Mouse (Mus musculus): Measurements from ENCODE around the gene Thada. TPM values are rescaled to one million over a fixed set of nuclear protein-coding genes. Genes with fewer than 3 reads are reported as not detected.

Gene Thada
- 10.9 and 13.8 TPM in 2 replicates for polyA plus RNA-seq (2014; fragmentation: Nextera tagmentation; extraction: Ambion mirVana)

- no peaks in the 10 kb centered on the region; the same call in 1 of the 2 replicates for H3K36me3 ChIP-seq (ENCODE audit: control insufficient read depth, insufficient read depth, low read length)
- peak within 1 kb of the TSS; percentile 88 for H3K9ac ChIP-seq (ENCODE audit: low read length)
- no peaks in the 10 kb centered on the region for H3K27me3 ChIP-seq (ENCODE audit: control insufficient read depth, insufficient read depth, low read length)
- WGBS, result under 1% methylated on average over 67 of the region's 67 CpGs
- peak within 1 kb of the TSS; percentile 76 for H3K27ac ChIP-seq (ENCODE audit: low read depth, low read length)
- DNase-seq (ENCODE audit: low spot score) (peak; percentile 98), ATAC-seq (replicated peaks; ENCODE audit: low FRiP score) (peak; percentile 99)
- no peaks in the 10 kb centered on the region; the same call in 1 of the 2 replicates for H3K4me1 ChIP-seq (replicated peaks; ENCODE audit: control insufficient read depth, insufficient read depth, low read length)
- peak within 1 kb of the TSS; percentile 83 for H3K4me3 ChIP-seq (ENCODE audit: low read depth, low read length)
- H3K9me3 ChIP-seq (ENCODE audit: control insufficient read depth, low read length), result no peaks in the 10 kb centered on the region
- peak within 1 kb of the TSS; percentile 92 for H3K4me2 ChIP-seq (ENCODE audit: low read depth, low read length, severe bottlenecking)
These were observed at the start of gene Thada for GRCm38 (mm10) chr17:84465753-84466608. Thada (minus strand) TSS chr17:84466205.

- DNase-seq (ENCODE audit: low spot score), result no peak
- Histone ChIP-seq H3K27ac (ENCODE audit: low read depth, low read length) (no peak overlapping the region), H3K4me2 (ENCODE audit: low read depth, low read length, severe bottlenecking) (peak overlapping the region; percentile 90), H3K4me3 (ENCODE audit: low read depth, low read length) (peak overlapping the region; percentile 69), H3K27me3 (ENCODE audit: control insufficient read depth, insufficient read depth, low read length) (0 out of 2 replicates have a peak, but pooled peaks cover 2% of the 10 kb centered on the region), H3K36me3 (ENCODE audit: control insufficient read depth, insufficient read depth, low read length) (no peaks in the 10 kb centered on the region), H3K4me1 (replicated peaks; ENCODE audit: control insufficient read depth, insufficient read depth, low read length) (peaks cover 3% of the 10 kb centered on the region; the same call in 1 of the 2 replicates), H3K9ac (ENCODE audit: low read length) (peak overlapping the region; percentile 72), H3K9me3 (ENCODE audit: control insufficient read depth, low read length) (no peaks in the 10 kb centered on the region)
- WGBS, result 32% methylated on average over 4 of the region's 4 CpGs
- ATAC-seq (replicated peaks; ENCODE audit: low FRiP score), result peak; percentile 13; the same call in 1 of the 2 replicates
These were observed 46.6 kb upstream of the Thada start for GRCm38 (mm10) chr17:84512516-84513085.

DNA sequence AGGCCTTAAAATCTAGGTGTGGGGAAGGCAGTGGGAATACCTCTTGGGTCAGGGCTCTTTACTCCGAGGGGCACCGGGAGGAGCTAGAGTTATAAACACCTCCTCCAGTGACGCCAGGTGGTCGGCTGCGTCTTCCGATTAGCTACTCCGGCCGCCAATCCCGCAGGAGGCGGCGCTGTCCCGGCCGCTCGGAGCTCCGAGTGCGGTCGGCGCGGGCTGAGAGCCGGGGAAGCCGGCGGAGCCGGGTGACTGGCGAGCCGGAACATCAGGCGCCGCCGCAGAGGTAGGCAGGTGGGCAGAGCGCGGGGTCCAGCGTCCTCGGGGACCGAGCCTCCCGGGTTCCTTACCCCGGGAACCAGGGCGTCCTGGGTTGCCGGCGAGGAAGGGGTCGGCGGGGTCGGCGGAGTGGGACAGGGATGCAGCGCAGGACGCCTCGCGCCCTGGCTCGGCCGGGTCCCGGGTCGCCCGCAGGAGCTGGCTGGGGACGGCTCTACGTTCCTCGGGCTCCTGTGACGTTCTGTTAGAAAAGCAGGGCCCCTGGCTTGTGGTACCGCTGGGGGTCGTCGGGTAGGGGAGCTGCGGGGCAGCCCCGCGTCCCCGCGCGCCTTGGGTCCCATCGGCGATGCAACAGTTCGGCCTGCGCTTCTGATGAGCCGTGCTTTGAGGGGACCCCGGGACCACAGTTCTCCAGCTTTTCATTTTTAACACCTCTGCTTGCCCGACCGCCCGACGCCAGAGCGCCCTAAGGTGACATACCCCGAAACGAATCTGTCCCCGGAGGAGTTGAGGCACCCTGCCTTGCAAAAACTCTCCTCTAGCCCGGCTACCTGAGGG is 45.9 kb upstream of the Thada start, which contains the start of gene Plekhh2:
Gene Plekhh2 (plus strand): TSS at position 214 of the 834 bp plus-strand sequence.
- peak; percentile 91 for ATAC-seq (replicated peaks; ENCODE audit: low FRiP score)
- Histone ChIP-seq H3K4me3 (ENCODE audit: low read depth, low read length) (peak within 1 kb of the TSS; percentile 69), H3K9ac (ENCODE audit: low read length) (peak within 1 kb of the TSS; percentile 72), H3K4me1 (replicated peaks; ENCODE audit: control insufficient read depth, insufficient read depth, low read length) (peaks cover 3% of the 10 kb centered on the region; the same call in 1 of the 2 replicates), H3K4me2 (ENCODE audit: low read depth, low read length, severe bottlenecking) (peak within 1 kb of the TSS; percentile 90), H3K9me3 (ENCODE audit: control insufficient read depth, low read length) (no peaks in the 10 kb centered on the region), H3K36me3 (ENCODE audit: control insufficient read depth, insufficient read depth, low read length) (no peaks in the 10 kb centered on the region), H3K27me3 (ENCODE audit: control insufficient read depth, insufficient read depth, low read length) (0 out of 2 replicates have a peak, but pooled peaks cover 2% of the 10 kb centered on the region), H3K27ac (ENCODE audit: low read depth, low read length) (no peak within 1 kb of the TSS)
- DNase-seq (ENCODE audit: low spot score), result peak; percentile 92
- WGBS, result under 1% methylated on average over 64 of the region's 79 CpGs

DNA sequence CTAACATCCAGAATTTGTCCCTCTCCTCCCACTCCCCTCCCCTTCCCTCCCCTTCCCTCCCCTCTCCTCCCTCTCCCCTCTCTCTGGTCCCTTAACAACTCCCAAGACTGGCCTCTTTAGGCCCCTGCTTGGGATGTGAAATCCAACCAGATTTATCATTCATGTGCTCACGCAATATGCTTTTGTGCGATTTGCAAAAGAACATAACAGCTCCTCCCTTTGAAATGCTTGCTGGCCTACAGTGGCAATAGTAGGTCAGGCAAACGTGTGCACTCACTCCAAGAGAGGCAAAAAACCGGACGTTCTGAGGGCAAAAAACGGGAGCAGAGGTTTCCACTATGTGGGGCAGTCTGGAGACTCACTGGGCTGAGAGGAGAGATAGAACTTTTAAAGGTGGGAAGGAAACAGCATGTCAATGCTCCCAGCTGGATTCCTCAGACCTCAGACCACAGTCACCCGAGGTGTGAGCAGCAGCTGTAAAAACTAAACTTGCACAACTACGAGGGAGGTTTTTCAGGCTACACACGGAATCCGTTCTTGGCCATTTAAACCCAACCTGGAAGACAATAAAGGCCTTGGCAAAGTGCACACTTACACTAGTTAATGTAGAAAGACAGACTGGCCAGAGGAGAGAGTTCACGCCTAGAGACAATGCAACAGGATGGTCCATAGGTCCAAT is 45.1 kb upstream of the Thada start:
- no peaks in the 10 kb centered on the region for H3K36me3 ChIP-seq (ENCODE audit: control insufficient read depth, insufficient read depth, low read length)
- WGBS, result 29% methylated on average over 11 of the region's 11 CpGs
- H3K9ac ChIP-seq (ENCODE audit: low read length), result no peak overlapping the region
- peaks cover 3% of the 10 kb centered on the region; the same call in 1 of the 2 replicates for H3K4me1 ChIP-seq (replicated peaks; ENCODE audit: control insufficient read depth, insufficient read depth, low read length)
- DNase-seq (ENCODE audit: low spot score) (no peak), ATAC-seq (replicated peaks; ENCODE audit: low FRiP score) (no peak)
- H3K9me3 ChIP-seq (ENCODE audit: control insufficient read depth, low read length), result no peaks in the 10 kb centered on the region
- peak overlapping the region; percentile 90 for H3K4me2 ChIP-seq (ENCODE audit: low read depth, low read length, severe bottlenecking)
- peak overlapping the region; percentile 69 for H3K4me3 ChIP-seq (ENCODE audit: low read depth, low read length)
- no peak overlapping the region for H3K27ac ChIP-seq (ENCODE audit: low read depth, low read length)
- 0 out of 2 replicates have a peak, but pooled peaks cover 2% of the 10 kb centered on the region for H3K27me3 ChIP-seq (ENCODE audit: control insufficient read depth, insufficient read depth, low read length)

- ATAC-seq (replicated peaks; ENCODE audit: low FRiP score), result no peak
- H3K27ac ChIP-seq (ENCODE audit: low read depth, low read length), result no peak overlapping the region
- peaks cover 3% of the 10 kb centered on the region; the same call in 1 of the 2 replicates for H3K4me1 ChIP-seq (replicated peaks; ENCODE audit: control insufficient read depth, insufficient read depth, low read length)
- no peaks in the 10 kb centered on the region for H3K9me3 ChIP-seq (ENCODE audit: control insufficient read depth, low read length)
- no peak overlapping the region for H3K9ac ChIP-seq (ENCODE audit: low read length)
- WGBS, result 76% methylated on average over 5 of the region's 5 CpGs
- 0 out of 2 replicates have a peak, but pooled peaks cover 2% of the 10 kb centered on the region for H3K27me3 ChIP-seq (ENCODE audit: control insufficient read depth, insufficient read depth, low read length)
- no peak overlapping the region for H3K4me2 ChIP-seq (ENCODE audit: low read depth, low read length, severe bottlenecking)
- H3K4me3 ChIP-seq (ENCODE audit: low read depth, low read length), result no peak overlapping the region
- H3K36me3 ChIP-seq (ENCODE audit: control insufficient read depth, insufficient read depth, low read length), result no peaks in the 10 kb centered on the region
- no peak for DNase-seq (ENCODE audit: low spot score)
These were observed 44.4 kb upstream of the Thada start for GRCm38 (mm10) chr17:84510355-84510754.

- Histone ChIP-seq H3K4me2 (ENCODE audit: low read depth, low read length, severe bottlenecking) (no peak overlapping the region), H3K27ac (ENCODE audit: low read depth, low read length) (no peak overlapping the region), H3K36me3 (ENCODE audit: control insufficient read depth, insufficient read depth, low read length) (no peaks in the 10 kb centered on the region), H3K9ac (ENCODE audit: low read length) (no peak overlapping the region), H3K4me3 (ENCODE audit: low read depth, low read length) (no peak overlapping the region), H3K27me3 (ENCODE audit: control insufficient read depth, insufficient read depth, low read length) (0 out of 2 replicates have a peak, but pooled peaks cover 2% of the 10 kb centered on the region), H3K9me3 (ENCODE audit: control insufficient read depth, low read length) (no peaks in the 10 kb centered on the region), H3K4me1 (replicated peaks; ENCODE audit: control insufficient read depth, insufficient read depth, low read length) (peaks cover 3% of the 10 kb centered on the region; the same call in 1 of the 2 replicates)
- 86% methylated on average over 4 of the region's 4 CpGs for WGBS
- DNase-seq (ENCODE audit: low spot score), result no peak
- ATAC-seq (replicated peaks; ENCODE audit: low FRiP score), result no peak; the same call in 1 of the 2 replicates
These were observed 43.2 kb upstream of the Thada start for GRCm38 (mm10) chr17:84509176-84509575.

GRCm38 (mm10) chr17:84508736-84509135 is 42.7 kb upstream of the Thada start:
- H3K27me3 ChIP-seq (ENCODE audit: control insufficient read depth, insufficient read depth, low read length), result 0 out of 2 replicates have a peak, but pooled peaks cover 2% of the 10 kb centered on the region
- H3K4me1 ChIP-seq (replicated peaks; ENCODE audit: control insufficient read depth, insufficient read depth, low read length), result peaks cover 3% of the 10 kb centered on the region; the same call in 1 of the 2 replicates
- H3K9me3 ChIP-seq (ENCODE audit: control insufficient read depth, low read length), result no peaks in the 10 kb centered on the region
- H3K4me2 ChIP-seq (ENCODE audit: low read depth, low read length, severe bottlenecking), result no peak overlapping the region
- WGBS, result 62% methylated on average over 3 of the region's 3 CpGs
- ATAC-seq (replicated peaks; ENCODE audit: low FRiP score) (no peak), DNase-seq (ENCODE audit: low spot score) (no peak)
- no peak overlapping the region for H3K9ac ChIP-seq (ENCODE audit: low read length)
- no peak overlapping the region for H3K27ac ChIP-seq (ENCODE audit: low read depth, low read length)
- no peak overlapping the region for H3K4me3 ChIP-seq (ENCODE audit: low read depth, low read length)
- H3K36me3 ChIP-seq (ENCODE audit: control insufficient read depth, insufficient read depth, low read length), result no peaks in the 10 kb centered on the region
